Mouse (Mus musculus) embryonic fibroblast, embryonic 13.5 days (primary cell): ENCODE data around the gene Olfr52.

Experiments
- CTCF ChIP-seq: IDR thresholded peaks from 2 replicates; pipeline ENCODE4 v1.5.1; 2011; ENCODE audit warnings: mild to moderate bottlenecking, control low read depth, low read length, moderate library complexity, borderline replicate concordance; ENCODE audit not compliant: insufficient read depth
- POLR2A ChIP-seq: IDR thresholded peaks from 2 replicates; pipeline ENCODE4 v1.6.1; 2011; ENCODE audit warnings: low read depth, mild to moderate bottlenecking, control low read depth, low read length, moderate library complexity

- TF ChIP-seq CTCF, result no peak
- TF ChIP-seq POLR2A, result no peak
Measured at GRCm38 (mm10) chr2:86135828-86136227, 49.7 kb downstream of the Olfr52 start, which contains the start of gene Olfr1039.
